Mouse (Mus musculus): Measurements from ENCODE around the gene Chdh. TPM values are rescaled to one million over a fixed set of nuclear protein-coding genes. Genes with fewer than 3 reads are reported as not detected.

Gene Chdh
- polyA plus RNA-seq (2012; rRNA removed): 0.07 and 0.11 TPM in 2 replicates

DNA sequence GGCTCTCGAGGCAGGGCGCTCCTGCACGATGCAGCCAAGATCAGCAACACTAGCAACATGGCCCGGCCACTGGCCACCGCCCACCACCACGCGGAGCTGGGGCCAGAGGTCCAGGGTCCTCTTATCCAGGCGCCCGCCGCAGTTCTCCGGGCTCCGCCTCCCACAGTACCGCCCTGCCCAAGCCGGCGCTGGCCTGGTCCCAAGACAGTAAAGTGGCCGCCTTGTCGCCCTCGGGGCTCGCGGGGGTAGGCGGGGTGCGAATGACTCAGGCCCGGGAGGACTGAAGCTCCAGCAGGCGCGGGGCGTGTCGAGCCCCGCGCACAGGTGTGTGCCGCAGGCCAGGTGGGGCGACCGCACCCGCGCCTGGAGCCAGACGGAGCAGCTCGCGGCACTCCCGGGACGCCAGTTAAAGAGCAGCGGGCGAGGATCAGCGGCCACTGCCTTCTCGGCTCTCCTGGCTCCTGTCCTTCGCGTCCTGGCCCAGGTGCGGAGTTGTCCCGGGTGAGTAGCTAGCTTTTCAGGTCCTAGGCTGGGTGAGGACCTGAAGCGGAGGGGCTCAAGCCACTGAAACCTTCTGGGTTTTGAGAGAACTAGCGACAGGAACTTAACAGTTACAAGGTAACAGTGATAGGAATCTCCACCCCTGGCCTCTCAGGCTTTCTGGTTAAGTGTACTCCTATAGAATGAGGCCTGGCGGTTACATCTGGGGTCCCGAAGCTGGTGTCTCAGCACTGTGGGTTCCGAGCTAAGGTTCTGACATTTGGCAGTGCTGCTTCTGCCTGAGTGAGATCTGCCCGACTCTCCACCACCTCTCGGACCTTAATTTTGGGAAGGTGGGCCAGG, at the start of gene Chdh, which contains the start of gene Il17rb:
TSS of gene Chdh (plus strand) at position 291 of the 843 bp plus-strand sequence.
TSS of gene Il17rb (minus strand) at position 164 of the 843 bp plus-strand sequence.

DNA sequence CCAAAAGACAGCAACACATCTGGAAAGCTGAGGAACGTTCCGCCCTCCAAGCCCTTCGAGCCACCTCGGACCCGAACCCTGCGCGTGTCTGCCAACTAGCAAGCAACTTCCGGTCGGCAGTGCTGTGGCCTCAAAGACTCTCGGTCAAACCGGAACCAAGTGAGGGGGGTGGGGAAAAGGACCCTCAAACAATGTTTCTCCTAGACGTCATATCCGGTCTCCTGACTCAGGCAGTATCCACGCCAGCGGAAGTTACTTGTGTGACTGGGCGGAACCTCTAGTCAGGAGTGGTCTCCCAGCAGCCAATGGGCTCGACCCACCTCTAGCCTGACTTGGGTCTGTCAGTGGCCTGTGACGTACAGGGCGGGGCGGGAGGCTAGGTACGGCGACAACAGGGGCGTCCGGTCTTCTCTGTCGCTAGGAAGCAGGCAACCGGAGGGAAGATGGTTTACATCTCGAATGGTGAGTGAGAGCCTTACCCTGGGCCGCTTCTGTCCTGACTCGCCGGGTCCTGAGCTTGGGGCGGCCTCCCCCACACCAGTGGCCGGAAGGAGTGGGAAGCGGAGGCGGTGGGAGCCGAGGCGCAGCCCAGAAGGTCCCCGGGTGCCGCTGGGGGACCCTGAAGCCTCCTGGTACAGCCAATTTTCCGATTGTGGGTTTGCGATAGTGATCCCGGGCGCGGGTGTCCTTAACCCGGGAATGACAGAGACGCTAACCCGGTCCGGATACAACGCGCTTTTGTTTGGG, 40.6 kb upstream of the Chdh start, which contains the start of gene Selenok:
TSS of gene Selenok (plus strand) at position 234 of the 747 bp plus-strand sequence.

DNA sequence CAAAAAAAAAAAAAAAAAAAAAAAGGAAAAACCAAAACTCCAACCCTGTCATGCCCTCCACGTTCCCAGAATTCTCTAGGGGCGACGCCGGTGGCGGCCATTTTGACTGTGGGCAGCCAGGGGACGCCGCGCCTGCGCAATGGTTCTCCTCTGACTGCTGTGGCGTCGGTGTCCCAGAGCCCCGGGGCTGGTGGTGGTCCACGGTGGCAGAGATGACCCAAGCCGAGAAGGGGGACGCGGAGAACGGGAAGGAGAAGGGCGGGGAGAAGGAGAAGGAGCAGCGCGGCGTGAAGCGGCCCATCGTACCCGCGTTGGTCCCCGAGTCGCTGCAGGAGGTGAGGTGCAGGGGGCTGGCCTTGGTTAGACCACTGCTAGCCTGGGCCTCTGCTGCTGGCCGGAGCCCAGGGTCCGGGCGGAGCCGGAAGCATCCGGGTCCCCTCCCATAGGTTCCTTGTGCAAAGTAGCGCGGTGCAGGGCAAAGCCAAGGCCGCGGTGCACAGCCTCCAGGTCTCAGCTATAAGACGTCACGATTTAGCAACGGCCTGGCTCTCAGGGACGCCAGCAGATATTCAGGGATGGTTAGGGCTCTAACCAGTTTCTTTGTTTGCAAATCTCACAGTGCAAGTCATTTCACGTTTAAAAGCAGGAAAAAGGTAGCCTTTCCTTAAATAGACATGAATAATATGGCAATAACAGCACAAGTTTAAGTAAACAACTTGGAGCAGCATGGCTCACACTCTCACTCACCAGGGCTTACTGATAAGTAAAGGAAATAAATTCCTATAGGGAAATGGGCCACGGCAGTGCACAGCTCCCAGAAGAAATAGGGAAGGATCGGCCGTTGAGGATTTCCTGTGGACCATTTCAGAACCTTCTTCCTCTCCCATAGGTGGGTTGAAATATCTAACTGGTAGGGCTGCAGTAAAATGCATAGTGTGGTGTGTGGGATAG, 30.3 kb upstream of the Chdh start, which contains the start of gene Actr8:
TSS of gene Actr8 (plus strand) at position 84 of the 951 bp plus-strand sequence.

Other genes starting within 250 kb of the Chdh start
- 88.0 and 160 TPM in 2 replicates for gene Selenok, start 40.7 kb upstream of the Chdh start, polyA plus RNA-seq (2012; rRNA removed)
- gene Actr8, start 30.7 kb upstream of the Chdh start, polyA plus RNA-seq (2012; rRNA removed): 66.0 and 82.8 TPM in 2 replicates
- gene Il17rb, start 127 bp upstream of the Chdh start, polyA plus RNA-seq (2012; rRNA removed): 0.06 TPM in 1 of 2 replicates, not detected in the other